Mouse (Mus musculus) CH12.LX (cell line): Measurements from ENCODE around the gene Cox7a2. TPM values are rescaled to one million over a fixed set of nuclear protein-coding genes. Genes with fewer than 3 reads are reported as not detected.

ENCODE experiments used
- DNase-seq: peaks from one replicate; pipeline ENCODE4 v3.0.0-alpha.2; 2013; ENCODE audit errors: extremely low read depth
- H3K27ac ChIP-seq: 2 replicates; pipeline ENCODE4 v1.5.1; 2012; ENCODE audit warnings: low read depth, mild to moderate bottlenecking, control low read depth, moderate library complexity; ENCODE audit not compliant: insufficient read depth
- H3K27me3 ChIP-seq: replicated peaks from 2 replicates; pipeline ENCODE3; 2012; ENCODE audit warnings: inconsistent platforms
- H3K36me3 ChIP-seq, 2 experiments: replicated peaks in 1 of 2; 2 replicates each; pipeline versions ENCODE3 to v1.6.1; 2012; ENCODE audit warnings: inconsistent platforms in 1 of 2, low read length in 1 of 2, mild to moderate bottlenecking in 1 of 2, mixed read lengths in 1 of 2, moderate library complexity in 1 of 2; ENCODE audit not compliant: control insufficient read depth in 1 of 2, insufficient read depth in 1 of 2
- H3K4me1 ChIP-seq, 2 experiments: 2 replicates each; pipeline ENCODE4 v1.6.1; 2012; ENCODE audit warnings: inconsistent platforms in 1 of 2, moderate library complexity in 1 of 2; ENCODE audit not compliant: insufficient read depth in 2 of 2, control insufficient read depth in 1 of 2
- H3K4me2 ChIP-seq: 2 replicates; pipeline ENCODE4 v1.6.1; 2012; ENCODE audit warnings: low read depth, mild to moderate bottlenecking, control low read depth; ENCODE audit not compliant: poor library complexity, insufficient read depth, severe bottlenecking
- H3K4me3 ChIP-seq, 3 experiments: fragments of 150-350 bp in 1 of 3; sonication (generic) in 1 of 3; replicated peaks in 1 of 3; 2 replicates each; pipeline versions ENCODE3 to v1.5.1; 2011 to 2012; ENCODE audit warnings: low read depth in 2 of 3, low read length in 2 of 3, mild to moderate bottlenecking in 2 of 3, moderate library complexity in 2 of 3, control low read depth in 1 of 3, improper control_type of control experiment in 1 of 3, inconsistent platforms in 1 of 3, mixed read lengths in 1 of 3; ENCODE audit not compliant: poor library complexity in 1 of 3
- H3K79me2 ChIP-seq: replicated peaks from 2 replicates; pipeline ENCODE4 v1.6.1; 2012; ENCODE audit warnings: mild to moderate bottlenecking, moderate library complexity; ENCODE audit not compliant: control insufficient read depth, poor library complexity, insufficient read depth, severe bottlenecking; ENCODE audit errors: extremely low read depth
- H3K9ac ChIP-seq: 2 replicates; pipeline ENCODE4 v1.6.1; 2012; ENCODE audit warnings: low read depth, mild to moderate bottlenecking, control low read depth, moderate library complexity; ENCODE audit not compliant: insufficient read depth
- H3K9me3 ChIP-seq: replicated peaks from 2 replicates; pipeline ENCODE3; 2012; ENCODE audit warnings: low read length, inconsistent platforms, mixed read lengths
- BHLHE40 ChIP-seq: IDR thresholded peaks from 2 replicates; pipeline ENCODE4 v1.6.1; 2011; ENCODE audit warnings: mild to moderate bottlenecking, low read depth, low read length, improper control_type of control experiment
- CHD1 ChIP-seq: IDR thresholded peaks from 2 replicates; pipeline ENCODE4 v1.6.1; 2012; ENCODE audit warnings: low read depth, low read length, improper control_type of control experiment, inconsistent platforms
- CHD2 ChIP-seq: IDR thresholded peaks from 2 replicates; pipeline ENCODE4 v1.6.1; 2011; ENCODE audit warnings: low read length, improper control_type of control experiment
- CTCF ChIP-seq, 2 experiments: IDR thresholded peaks in 1 of 2; conservative IDR thresholded peaks in 1 of 2; 2 replicates each; pipeline ENCODE4 v1.5.1; 2011 to 2012; ENCODE audit warnings: low read depth in 2 of 2, low read length in 2 of 2, improper control_type of control experiment in 1 of 2, inconsistent platforms in 1 of 2, mild to moderate bottlenecking in 1 of 2, moderate library complexity in 1 of 2
- E2F4 ChIP-seq: IDR thresholded peaks from 2 replicates; pipeline ENCODE4 v1.6.1; 2011; ENCODE audit warnings: low read depth, low read length, improper control_type of control experiment; ENCODE audit not compliant: insufficient replicate concordance
- EP300 ChIP-seq: IDR thresholded peaks from 2 replicates; pipeline ENCODE4 v1.6.1; 2011; ENCODE audit warnings: low read length, improper control_type of control experiment
- ETS1 ChIP-seq: conservative IDR thresholded peaks from 2 replicates; pipeline ENCODE4 v1.6.1; 2012; ENCODE audit warnings: low read depth, mild to moderate bottlenecking, inconsistent platforms, low read length, improper control_type of control experiment, moderate library complexity
- HCFC1 ChIP-seq: IDR thresholded peaks from 2 replicates; pipeline ENCODE4 v1.6.1; 2012; ENCODE audit warnings: low read depth, mild to moderate bottlenecking, inconsistent platforms, low read length, improper control_type of control experiment
- JUND ChIP-seq: conservative IDR thresholded peaks from 2 replicates; pipeline ENCODE4 v1.6.1; 2011; ENCODE audit warnings: low read depth, low read length, improper control_type of control experiment
- MAFK ChIP-seq: IDR thresholded peaks from 2 replicates; pipeline ENCODE4 v1.6.1; 2011; ENCODE audit warnings: low read length, improper control_type of control experiment; ENCODE audit not compliant: insufficient replicate concordance
- MAX ChIP-seq: IDR thresholded peaks from 2 replicates; pipeline ENCODE4 v1.6.1; 2011; ENCODE audit warnings: low read length, improper control_type of control experiment
- MYC ChIP-seq: IDR thresholded peaks from 2 replicates; pipeline ENCODE4 v1.6.1; 2011; ENCODE audit warnings: low read depth, mild to moderate bottlenecking, improper control_type of control experiment, low read length
- PAX5 ChIP-seq: IDR thresholded peaks from 2 replicates; pipeline ENCODE4 v1.6.1; 2012; ENCODE audit warnings: low read length, inconsistent platforms, mixed read lengths
- POLR2A ChIP-seq: IDR thresholded peaks from 2 replicates; pipeline ENCODE4 v1.6.1; 2011; ENCODE audit warnings: low read depth, mild to moderate bottlenecking, improper control_type of control experiment, low read length
- POLR2AphosphoS2 ChIP-seq: IDR thresholded peaks from 2 replicates; pipeline ENCODE4 v1.6.1; 2011; ENCODE audit warnings: low read depth, low read length, improper control_type of control experiment
- RAD21 ChIP-seq: IDR thresholded peaks from 2 replicates; pipeline ENCODE4 v1.6.1; 2011; ENCODE audit warnings: low read depth, mild to moderate bottlenecking, low read length, improper control_type of control experiment, moderate library complexity
- SIN3A ChIP-seq: IDR thresholded peaks from 2 replicates; pipeline ENCODE4 v1.6.1; 2012; ENCODE audit warnings: low read length, improper control_type of control experiment, inconsistent platforms
- SMC3 ChIP-seq: IDR thresholded peaks from 2 replicates; pipeline ENCODE4 v1.6.1; 2011; ENCODE audit warnings: low read depth, low read length, improper control_type of control experiment
- TBP ChIP-seq: conservative IDR thresholded peaks from 2 replicates; pipeline ENCODE4 v1.6.1; 2011; ENCODE audit warnings: low read depth, low read length, improper control_type of control experiment
- UBTF ChIP-seq: IDR thresholded peaks from 2 replicates; pipeline ENCODE4 v1.6.1; 2012; ENCODE audit warnings: low read depth, mild to moderate bottlenecking, inconsistent platforms, low read length, improper control_type of control experiment, moderate library complexity
- USF1 ChIP-seq: IDR thresholded peaks from 2 replicates; pipeline ENCODE4 v1.6.1; 2014; ENCODE audit warnings: low read depth, mild to moderate bottlenecking, inconsistent platforms, low read length, improper control_type of control experiment
- USF2 ChIP-seq: conservative IDR thresholded peaks from 2 replicates; pipeline ENCODE4 v1.6.1; 2011; ENCODE audit warnings: low read depth, low read length, improper control_type of control experiment
- dilution Hi-C: fragments of 300-500 bp; cut with MboI; formaldehyde crosslinking; loops from 2 replicates; pipeline ENCODE4 v1.14.3; 2020; ENCODE audit warnings: low sequenced_read_pairs; ENCODE audit not compliant: extremely low pct_unique_long_range_greater_than_20kb, extremely low pct_ligation_motif_present
- in situ Hi-C: fragments of 300-500 bp; cut with MboI; formaldehyde crosslinking; loops from 3 replicates; pipeline ENCODE4 v1.14.3; 2019; ENCODE audit warnings: low sequenced_read_pairs, low pct_ligation_motif_present, low pct_unique_long_range_greater_than_20kb, mixed read lengths
- polyA plus RNA-seq: library from polyadenylated mRNA; unstranded; fragments of >175 nt; gene quantifications from 2 replicates; pipeline ENCODE4 v1.2.1, GENCODE M21; 2012; ENCODE audit warnings: low read depth; ENCODE audit not compliant: insufficient read length
- total RNA-seq, 2 experiments: library from RNA; depleted of rRNA; stranded (reverse); fragments of 300-350 nt in 1 of 2; fragments of >200 nt in 1 of 2; gene quantifications; 2 replicates each; pipeline ENCODE4 v1.2.3; 2012 to 2014

The Cox7a2 gene
- total and polyA plus RNA-seq, 3 experiments = 307 to 597 (median 393) TPM

- in situ Hi-C loops = loop anchor here (10.0 kb wide), 2 partner anchors 665 to 955 kb away; no protein-coding TSS in a partner anchor
Measured at GRCm38 (mm10) chr9:79720143-79720542, 39.5 kb downstream of the Cox7a2 start.

GRCm38 (mm10) chr9:79719451-79719850 lies 40.2 kb downstream of the Cox7a2 start:
- Histone ChIP-seq H3K4me2 (no peak overlapping the region), H3K27ac (no peak overlapping the region), H3K79me2 (no peaks in the 10 kb centered on the region), H3K9ac (no peak overlapping the region), H3K4me1 (peaks cover 0 to 5% of the 10 kb centered on the region in 2 experiments; a peak in 1 of 4 replicates)
- in situ Hi-C loops = no loop called here
- no peak for TF ChIP-seq BHLHE40
- TF ChIP-seq RAD21 = no peak
- TF ChIP-seq HCFC1 = no peak
- no peak for TF ChIP-seq CHD1
- no peak for TF ChIP-seq PAX5
- no peak for TF ChIP-seq CTCF (conservative IDR thresholded peaks at IDR 0.05 in 1 of 2, IDR thresholded peaks at IDR 0.05 in 1 of 2; ENCODE audit: low read depth in 2 of 2, low read length in 2 of 2)
- TF ChIP-seq E2F4 = no peak
- no peak for TF ChIP-seq POLR2A
- no peak for TF ChIP-seq MYC
- no peak for TF ChIP-seq USF2
- TF ChIP-seq CHD2 = no peak
- no peak for TF ChIP-seq SIN3A
- TF ChIP-seq ETS1 = no peak
- TF ChIP-seq TBP = no peak
- no peak for TF ChIP-seq POLR2AphosphoS2
- TF ChIP-seq SMC3 = no peak
- TF ChIP-seq UBTF = no peak
- no peak for TF ChIP-seq MAX
- no peak for TF ChIP-seq JUND
- TF ChIP-seq, all 38 proteins: peak for 0
- peaks cover 4% of the 10 kb centered on the region for H3K9me3 ChIP-seq
- dilution Hi-C loops = no loop called here
- DNase-seq = no peak
- H3K27me3 ChIP-seq = no peaks in the 10 kb centered on the region
- no peaks in the 10 kb centered on the region for H3K36me3 ChIP-seq
- H3K4me3 ChIP-seq = no peak overlapping the region

More at GRCm38 (mm10) chr9:79720143-79720542, 39.5 kb downstream of the Cox7a2 start:
- no peak for DNase-seq
- Histone ChIP-seq H3K4me2 (no peak overlapping the region), H3K79me2 (no peaks in the 10 kb centered on the region), H3K9me3 (peaks cover 4% of the 10 kb centered on the region), H3K27me3 (no peaks in the 10 kb centered on the region), H3K36me3 (no peaks in the 10 kb centered on the region), H3K4me1 (peaks cover 0 to 5% of the 10 kb centered on the region in 2 experiments; a peak in 1 of 4 replicates), H3K9ac (no peak overlapping the region), H3K27ac (no peak overlapping the region), H3K4me3 (no peak overlapping the region)
- dilution Hi-C loops = no loop called here
- TF ChIP-seq CHD2 (no peak), SIN3A (no peak), EP300 (no peak), E2F4 (no peak), UBTF (no peak), MAFK (no peak), USF1 (no peak)
